Mouse (Mus musculus): ENCODE measurements around the gene Bnc1. TPM values are rescaled to one million over a fixed set of nuclear protein-coding genes. Genes with fewer than 3 reads are reported as not detected.

Gene Bnc1
- polyA plus RNA-seq, 1 experiment from 2014 or later = 0.33 TPM

- Histone ChIP-seq H3K9ac (no peak overlapping the region), H3K4me3 (replicated peaks) (no peak overlapping the region), H3K4me1 (peaks cover 24% of the 10 kb centered on the region), H3K27me3 (no peaks in the 10 kb centered on the region), H3K9me3 (no peaks in the 10 kb centered on the region), H3K4me2 (no peak overlapping the region), H3K36me3 (replicated peaks) (no peaks in the 10 kb centered on the region), H3K27ac (no peak overlapping the region)
- 78% methylated on average over 7 of the region's 7 CpGs for WGBS
- no peak for ATAC-seq (ENCODE audit: low FRiP score)
Measured at GRCm38 (mm10) chr7:81928998-81929397, 63.1 kb downstream of the Bnc1 start.

- H3K27ac ChIP-seq = no peak overlapping the region
- H3K36me3 ChIP-seq (replicated peaks) = no peaks in the 10 kb centered on the region
- no peak overlapping the region for H3K4me3 ChIP-seq (replicated peaks)
- H3K4me2 ChIP-seq = no peak overlapping the region
- no peaks in the 10 kb centered on the region for H3K27me3 ChIP-seq
- H3K9ac ChIP-seq = no peak overlapping the region
- H3K4me1 ChIP-seq = no peaks in the 10 kb centered on the region
- no peaks in the 10 kb centered on the region for H3K9me3 ChIP-seq
- 81% methylated on average over 1 of the region's 1 CpGs for WGBS
- ATAC-seq (ENCODE audit: low FRiP score) = no peak
Measured at GRCm38 (mm10) chr7:81921379-81921952, 70.6 kb downstream of the Bnc1 start.

GRCm38 (mm10) chr7:81920314-81920713 is 71.8 kb downstream of the Bnc1 start:
- no peak for ATAC-seq (ENCODE audit: low FRiP score)
- no peaks in the 10 kb centered on the region for H3K36me3 ChIP-seq (replicated peaks)
- H3K4me1 ChIP-seq = no peaks in the 10 kb centered on the region
- H3K9me3 ChIP-seq = no peaks in the 10 kb centered on the region
- H3K4me2 ChIP-seq = no peak overlapping the region
- 82% methylated on average over 4 of the region's 4 CpGs for WGBS
- no peak overlapping the region for H3K27ac ChIP-seq
- H3K27me3 ChIP-seq = no peaks in the 10 kb centered on the region
- H3K9ac ChIP-seq = no peak overlapping the region
- no peak overlapping the region for H3K4me3 ChIP-seq (replicated peaks)

GRCm38 (mm10) chr7:81918316-81918715 is 73.8 kb downstream of the Bnc1 start:
- Histone ChIP-seq H3K9me3 (no peaks in the 10 kb centered on the region), H3K4me2 (no peak overlapping the region), H3K36me3 (replicated peaks) (no peaks in the 10 kb centered on the region), H3K27me3 (no peaks in the 10 kb centered on the region), H3K4me3 (replicated peaks) (no peak overlapping the region), H3K27ac (no peak overlapping the region), H3K9ac (no peak overlapping the region), H3K4me1 (no peaks in the 10 kb centered on the region)
- 68% methylated on average over 5 of the region's 5 CpGs for WGBS
- no peak for ATAC-seq (ENCODE audit: low FRiP score)

Other genes starting within 250 kb of the Bnc1 start
- 134 and 138 TPM in 2 replicates for gene Ramac, start 229.4 kb downstream of the Bnc1 start, polyA plus RNA-seq (2016; fragmentation: Nextera tagmentation; extraction: Ambion mirVana)
- gene 3110040N11Rik, start 202.8 kb downstream of the Bnc1 start, polyA plus RNA-seq (2016; fragmentation: Nextera tagmentation; extraction: Ambion mirVana) = 42.2 and 43.3 TPM in 2 replicates
- 101 and 102 TPM in 2 replicates for gene Btbd1, start 162.9 kb downstream of the Bnc1 start, polyA plus RNA-seq (2016; fragmentation: Nextera tagmentation; extraction: Ambion mirVana)
- gene Gm10160, start 136.5 kb downstream of the Bnc1 start, polyA plus RNA-seq (2016; fragmentation: Nextera tagmentation; extraction: Ambion mirVana) = not detected in 2 replicates
- gene Tm6sf1, start 133.3 kb downstream of the Bnc1 start, polyA plus RNA-seq (2016; fragmentation: Nextera tagmentation; extraction: Ambion mirVana) = 8.5 and 9.6 TPM in 2 replicates
- 55.8 and 56.5 TPM in 2 replicates for gene Hdgfl3, start 57.8 kb downstream of the Bnc1 start, polyA plus RNA-seq (2016; fragmentation: Nextera tagmentation; extraction: Ambion mirVana)
- 20.7 and 21.1 TPM in 2 replicates for gene Sh3gl3, start 181.5 kb upstream of the Bnc1 start, polyA plus RNA-seq (2016; fragmentation: Nextera tagmentation; extraction: Ambion mirVana)